Mouse (Mus musculus) gonadal fat pad, adult 2 months (tissue): ENCODE data around the gene Fndc3b. TPM values are rescaled to one million over a fixed set of nuclear protein-coding genes. Genes with fewer than 3 reads are reported as not detected.
"Not testable (repeated sequence)": the region's sequence is repeated elsewhere in the genome, so short reads cannot be mapped to it uniquely, and the experiment has no call there.

Experiments used
- DNase-seq: peaks from one replicate; pipeline ENCODE4 v3.0.0-alpha.2; 2012; ENCODE audit warnings: low read depth
- polyA plus RNA-seq: library from polyadenylated mRNA; depleted of rRNA; stranded (reverse); fragments of >200 nt; gene quantifications from 2 replicates; pipeline ENCODE4 v1.2.3, GENCODE M21; 2012

Fndc3b gene
- polyA plus RNA-seq, 1 experiment, result 30.1 TPM

DNA sequence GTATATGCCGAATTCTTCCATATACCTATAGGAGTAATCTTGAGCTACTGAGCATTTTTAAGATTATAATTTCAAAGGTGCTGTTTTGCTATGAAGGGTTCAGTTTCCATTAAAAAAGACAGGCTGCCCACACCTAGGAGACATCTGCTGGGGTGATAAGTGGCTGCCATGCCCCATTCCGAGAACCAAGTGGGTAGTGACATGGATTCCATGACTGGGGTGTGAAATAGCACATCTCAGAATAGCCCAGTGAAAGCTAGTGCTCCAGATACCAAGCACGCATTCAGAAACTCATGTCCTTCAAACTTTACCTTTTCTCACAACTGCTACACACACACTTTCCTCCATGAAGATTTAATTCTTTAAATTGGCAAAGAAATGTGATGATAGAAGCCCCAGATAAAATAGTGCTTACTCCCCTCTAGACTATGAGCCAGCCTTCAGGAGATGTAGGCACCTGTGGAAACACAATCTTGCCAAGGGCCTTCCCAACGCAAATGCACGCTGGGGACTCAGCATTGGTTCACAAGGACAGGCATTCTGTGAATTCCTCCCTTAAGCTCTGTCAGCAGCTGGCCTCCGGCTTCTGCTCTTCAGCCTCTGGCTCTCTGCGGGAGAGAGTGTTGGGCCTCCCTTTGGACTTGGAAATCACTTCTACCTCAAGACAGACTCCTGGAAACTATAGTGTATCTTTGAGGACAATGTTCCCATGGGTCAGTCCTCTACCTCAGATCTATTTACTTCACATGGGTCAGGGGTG lies 207.6 kb downstream of the Fndc3b start:
- DNase-seq, result no peak

DNA sequence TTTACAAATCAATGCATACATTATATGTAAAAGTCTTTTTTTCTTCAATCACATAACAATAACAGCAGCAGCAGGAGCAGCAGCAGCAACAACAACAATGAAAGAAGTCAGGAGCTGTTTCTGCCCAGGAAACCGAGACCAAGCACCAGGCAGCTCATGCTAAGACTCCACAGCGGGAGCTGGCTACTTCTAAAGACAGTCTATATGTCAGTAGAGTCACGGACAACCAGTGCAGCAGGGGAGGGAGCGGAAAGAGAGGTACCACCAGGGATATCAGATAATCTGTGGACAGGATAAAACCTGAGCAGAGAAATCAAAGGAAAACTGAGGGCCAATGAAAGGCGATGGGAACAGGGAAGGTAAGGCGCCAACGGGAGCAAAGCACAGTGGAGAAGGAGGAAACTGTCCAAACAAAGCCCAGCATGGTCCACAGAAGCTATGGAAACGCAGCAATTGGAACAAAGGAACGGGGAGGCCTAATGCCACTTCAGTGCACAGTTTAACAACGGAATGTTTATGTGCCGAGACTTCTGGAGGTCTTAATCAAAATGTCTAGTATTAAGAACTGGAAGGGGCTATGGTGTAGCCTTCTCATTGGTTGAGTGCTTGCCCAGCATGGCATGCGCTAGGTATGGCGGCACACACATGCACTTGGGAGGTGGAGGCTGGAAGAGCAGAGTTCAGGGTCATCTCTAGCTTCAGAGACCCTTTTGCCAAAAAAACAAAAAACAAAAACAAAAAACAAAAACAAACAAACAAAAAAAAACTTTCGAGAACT lies 215.6 kb downstream of the Fndc3b start:
- DNase-seq, result no peak

DNA sequence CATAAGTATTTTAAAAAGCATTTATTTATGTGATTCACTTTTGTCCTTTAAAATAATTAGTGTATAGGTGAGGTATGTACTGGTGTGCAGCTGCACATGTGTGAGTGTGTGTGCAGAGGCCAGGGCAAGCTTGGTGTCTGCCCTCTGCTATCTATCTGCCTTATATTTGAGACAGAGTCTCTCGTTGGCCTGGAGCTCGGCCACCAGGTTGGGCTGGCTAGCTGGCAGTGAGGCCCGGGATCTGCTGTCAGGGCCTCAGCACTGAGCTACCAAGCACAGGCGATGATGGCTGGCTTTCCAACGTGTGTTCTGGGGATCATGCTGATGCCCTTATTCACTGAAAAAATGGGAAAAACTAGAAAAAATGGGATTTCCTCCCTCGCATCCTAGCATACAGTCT lies 216.4 kb downstream of the Fndc3b start:
- DNase-seq, result no peak

DNA sequence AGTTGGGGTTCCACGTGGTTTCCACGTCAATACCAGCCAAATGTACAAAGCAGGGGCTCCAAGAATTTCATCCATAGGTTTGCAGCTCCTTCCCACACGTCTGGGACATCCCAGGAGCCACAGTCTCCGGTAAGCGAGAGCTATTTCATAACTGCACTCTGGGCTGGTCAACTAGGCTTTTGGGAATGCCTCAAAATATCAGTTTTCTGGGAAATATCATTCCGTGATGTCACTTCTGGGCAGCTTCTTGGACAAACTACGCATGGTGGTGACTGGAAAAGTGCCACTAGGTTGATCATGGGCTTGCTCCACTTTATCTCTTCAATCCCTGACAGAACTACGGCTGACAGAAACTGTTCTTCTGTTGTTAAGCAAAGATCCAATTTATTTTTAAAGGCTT lies 217.0 kb downstream of the Fndc3b start:
- DNase-seq, result no peak

- no peak for DNase-seq
Observed at GRCm38 (mm10) chr3:27491821-27492220, 219.3 kb downstream of the Fndc3b start.

DNA sequence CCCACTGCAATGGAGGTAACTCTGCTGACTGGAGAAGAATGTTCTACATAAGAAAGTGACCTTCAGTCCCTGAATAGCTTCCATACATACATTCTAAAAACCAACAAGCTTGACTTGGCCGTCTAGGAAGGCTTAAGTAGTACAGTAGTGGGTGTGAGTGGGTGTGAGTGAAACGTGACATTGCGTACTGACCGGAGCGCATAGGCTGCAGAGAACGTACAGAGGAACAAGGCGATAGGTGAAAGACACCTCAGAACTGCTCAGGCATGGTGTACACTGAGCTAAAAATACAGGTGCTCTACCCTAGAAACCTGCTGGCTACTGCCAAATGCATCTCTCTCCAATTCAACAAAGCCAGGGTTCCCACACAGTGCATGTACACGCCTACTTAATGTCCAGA lies 219.7 kb downstream of the Fndc3b start:
- DNase-seq, result no peak

DNA sequence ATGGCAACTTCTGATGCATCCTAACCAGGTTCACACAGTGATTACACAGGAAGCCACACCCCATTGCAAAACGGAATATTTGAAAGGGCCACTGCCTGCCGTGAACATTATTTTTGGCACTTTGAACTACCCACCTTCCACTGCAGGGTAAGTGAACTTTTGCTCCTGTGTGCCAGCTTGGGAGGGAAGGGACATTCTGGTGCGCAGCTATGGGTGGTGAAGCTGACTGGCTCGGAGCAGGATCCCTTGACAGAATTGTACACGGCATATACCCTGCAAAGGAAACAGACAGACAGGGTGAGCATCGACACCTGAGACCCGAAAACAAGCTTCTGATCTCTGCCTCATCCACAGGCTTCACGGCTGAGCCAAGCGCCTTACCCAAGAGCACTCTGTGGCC lies 220.2 kb downstream of the Fndc3b start:
- no peak for DNase-seq

DNA sequence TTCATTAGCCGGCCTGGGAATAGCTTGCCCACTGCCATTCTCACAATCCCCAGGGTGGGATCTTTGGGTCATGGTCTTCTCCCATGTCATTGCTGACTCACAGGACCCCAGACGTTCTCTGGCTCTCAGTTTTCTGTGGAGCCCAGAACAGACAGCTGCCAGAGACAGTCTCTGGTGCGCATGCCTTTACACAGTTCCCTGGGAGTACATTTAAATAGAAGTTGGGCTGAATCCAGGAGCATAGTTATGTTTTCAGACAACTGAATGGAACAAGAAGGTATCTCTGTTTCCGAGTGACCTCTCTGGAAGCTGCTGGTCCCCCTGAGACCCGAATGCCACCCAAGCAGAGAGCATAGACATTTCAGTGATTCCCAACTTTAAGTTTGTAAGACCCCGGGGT lies 221.6 kb downstream of the Fndc3b start:
- DNase-seq, result no peak

GRCm38 (mm10) chr3:27485141-27485540 lies 226.0 kb downstream of the Fndc3b start:
- DNase-seq, result no peak

DNA sequence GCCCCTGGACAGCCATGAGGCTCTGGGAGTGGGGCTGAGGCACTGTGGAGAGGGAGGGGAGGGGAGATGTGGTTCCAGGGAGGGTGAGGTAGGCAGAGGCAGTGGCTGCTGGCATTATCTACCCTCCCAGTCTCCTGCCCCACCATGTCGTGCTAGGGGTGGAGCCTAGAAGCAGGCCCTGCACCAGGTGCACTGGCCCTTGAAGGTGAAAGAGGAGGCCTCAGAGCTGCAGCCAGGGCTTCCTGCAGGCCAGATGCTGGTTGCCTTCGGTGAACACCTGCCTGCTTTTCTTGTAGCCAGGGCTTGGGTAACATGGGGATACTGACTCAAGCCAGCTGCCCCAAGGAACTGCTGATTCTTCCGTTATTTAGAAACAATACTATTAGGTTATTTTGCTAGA lies 226.4 kb downstream of the Fndc3b start:
- DNase-seq, result no peak

GRCm38 (mm10) chr3:27483762-27484161 lies 227.3 kb downstream of the Fndc3b start:
- no peak for DNase-seq

GRCm38 (mm10) chr3:27483321-27483720 lies 227.8 kb downstream of the Fndc3b start:
- DNase-seq, result no peak

DNA sequence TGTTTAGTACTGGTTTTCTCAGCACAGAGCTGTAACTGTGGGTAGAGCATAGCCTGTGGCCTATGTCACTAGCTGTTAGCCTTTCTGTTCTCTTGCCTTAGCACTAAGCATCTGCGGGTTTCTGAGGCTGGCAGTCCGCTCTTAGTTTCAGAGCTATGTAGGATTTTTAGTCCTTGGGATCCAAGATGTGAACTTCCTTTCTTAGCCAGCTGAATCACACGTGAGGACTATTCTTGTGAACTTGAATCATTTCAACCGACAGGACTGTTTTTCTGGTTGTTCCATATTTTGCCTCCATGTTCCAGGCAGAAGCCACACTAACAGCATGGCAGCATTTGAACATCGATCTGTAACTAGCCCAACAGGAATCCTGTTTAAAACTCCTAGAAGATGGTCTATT lies 229.4 kb downstream of the Fndc3b start:
- no peak for DNase-seq

GRCm38 (mm10) chr3:27479378-27479777 lies 231.7 kb downstream of the Fndc3b start:
- no peak for DNase-seq

DNA sequence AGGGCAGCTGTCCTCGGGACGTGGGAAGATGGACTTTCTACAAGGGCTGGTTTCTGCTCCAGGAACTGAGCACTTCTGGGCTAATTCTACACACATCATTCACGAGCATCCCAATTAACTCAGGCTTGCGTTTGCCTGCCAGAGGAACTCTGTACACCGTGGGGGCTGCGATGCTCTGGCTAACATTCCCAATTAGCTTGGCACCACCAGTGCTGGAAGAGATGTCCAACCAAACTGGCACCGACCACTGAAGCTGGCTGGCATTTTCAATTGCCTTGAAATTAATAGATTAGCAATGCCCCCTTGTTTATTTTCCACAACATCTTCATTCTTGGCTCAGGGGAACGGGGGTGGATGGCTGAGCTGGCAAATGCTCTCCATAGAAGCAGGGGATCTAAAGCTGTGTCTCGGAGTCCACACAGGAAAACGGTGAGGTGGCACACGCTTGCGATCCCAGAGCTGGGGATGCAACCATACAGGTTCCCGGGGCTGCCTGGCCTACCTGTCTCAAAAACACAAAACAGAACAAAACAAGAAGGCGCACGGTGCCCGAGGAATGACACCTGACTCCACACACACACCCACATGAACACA lies 232.4 kb downstream of the Fndc3b start:
- no peak for DNase-seq

- DNase-seq, result not testable (repeated sequence)
Observed at GRCm38 (mm10) chr3:27477749-27478148, 233.4 kb downstream of the Fndc3b start.

DNA sequence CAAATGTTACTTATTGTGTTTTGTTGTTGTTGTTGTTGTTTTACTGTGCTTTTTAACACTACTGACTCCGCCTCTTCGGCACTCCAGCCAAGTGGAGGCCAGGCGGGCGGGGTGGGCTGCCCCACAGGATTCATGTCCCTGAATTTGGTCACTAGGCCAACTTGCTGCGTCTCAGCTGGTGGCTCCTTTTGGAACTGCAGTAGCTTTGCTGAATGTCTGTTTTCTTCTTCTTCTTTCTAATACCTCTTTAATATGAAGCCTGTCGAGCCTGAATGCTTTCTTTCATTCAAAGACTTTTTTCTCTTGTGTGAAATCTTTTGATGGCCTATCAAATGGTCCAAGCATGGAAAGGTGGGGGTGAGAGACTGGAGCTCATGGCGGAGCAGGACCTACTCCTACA lies 235.2 kb downstream of the Fndc3b start:
- no peak for DNase-seq

- peak; percentile 36 for DNase-seq
Observed at GRCm38 (mm10) chr3:27473801-27474599, 237.1 kb downstream of the Fndc3b start.

DNA sequence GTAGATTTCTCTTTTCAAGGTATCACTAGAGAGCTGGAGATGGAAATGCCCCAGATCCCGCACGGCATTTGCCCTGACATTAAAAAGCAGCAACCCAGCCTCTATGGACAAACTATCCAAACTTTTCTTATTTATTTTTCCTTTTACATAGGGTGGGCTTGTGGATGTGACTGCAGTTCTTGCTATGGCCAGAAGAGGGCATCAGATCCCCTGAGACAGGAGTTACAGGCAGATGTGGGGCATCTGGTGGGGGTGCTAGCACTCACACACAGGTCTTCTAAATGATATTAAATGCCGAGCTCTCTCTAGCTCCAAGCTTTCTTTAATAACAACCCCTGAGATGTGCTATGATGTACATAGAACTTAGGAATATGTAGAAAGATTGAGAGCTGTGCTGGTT lies 238.3 kb downstream of the Fndc3b start:
- no peak for DNase-seq

DNA sequence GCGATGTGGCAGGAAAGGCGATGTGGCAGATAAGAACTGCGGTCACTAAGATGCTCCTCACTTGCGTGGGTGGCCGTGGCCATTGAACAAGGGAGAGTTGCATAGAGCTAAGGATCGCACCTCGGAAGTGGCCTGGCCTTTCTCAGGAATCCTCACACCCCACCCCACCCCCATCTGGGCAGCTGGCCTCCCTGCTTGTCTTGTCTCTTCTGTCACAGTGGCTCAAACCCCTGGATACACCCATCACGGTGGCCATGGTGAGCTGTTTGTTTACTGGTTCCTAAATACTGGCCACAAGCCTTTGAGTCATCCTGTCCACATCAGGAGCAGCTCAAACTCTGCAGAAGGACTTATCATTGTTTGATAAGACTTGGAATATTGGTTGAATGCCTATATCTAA lies 240.3 kb downstream of the Fndc3b start:
- DNase-seq, result no peak

DNA sequence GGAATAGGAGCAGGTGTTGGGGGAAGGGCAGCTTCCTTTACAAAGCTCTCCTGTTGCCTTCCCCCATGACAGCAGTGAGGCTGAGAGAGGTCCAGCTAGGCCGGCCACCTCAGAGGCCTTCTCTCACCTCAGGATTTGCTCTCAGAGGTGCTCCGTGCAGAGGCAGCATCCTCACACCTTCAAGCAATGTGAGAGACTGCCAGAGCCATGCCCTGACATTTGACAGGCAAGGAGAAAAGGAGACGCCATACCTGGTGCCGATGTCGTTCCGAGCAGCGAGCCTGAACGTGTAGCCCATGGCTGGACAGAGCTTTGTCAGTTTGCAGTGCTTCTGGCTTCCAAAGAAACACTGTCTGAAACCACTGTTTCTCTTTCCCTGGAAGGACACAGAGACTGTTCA lies 241.1 kb downstream of the Fndc3b start:
- DNase-seq, result no peak

GRCm38 (mm10) chr3:27467505-27468020 lies 243.5 kb downstream of the Fndc3b start:
- no peak for DNase-seq
